Mouse (Mus musculus): ENCODE data around the gene Noxred1. TPM values are rescaled to one million over a fixed set of nuclear protein-coding genes. Genes with fewer than 3 reads are reported as not detected.
A peak's percentile ranks its signal among the peaks of the same experiment; 100 is the strongest.

The Noxred1 gene
- 1.2 and 2.3 TPM in 2 replicates for polyA plus RNA-seq (2014; fragmentation: Nextera tagmentation; extraction: Ambion mirVana)

GRCm38 (mm10) chr12:87238632-87239031 lies at the start of gene Noxred1:
TSS of gene Noxred1 (minus strand) at chr12:87238732.
- Histone ChIP-seq H3K27me3 (ENCODE audit: control insufficient read depth, insufficient read depth, low read length) (no peaks in the 10 kb centered on the region), H3K9ac (replicated peaks; ENCODE audit: low read depth, low read length) (no peak within 1 kb of the TSS), H3K4me1 (ENCODE audit: control insufficient read depth, insufficient read depth, low read length) (no peaks in the 10 kb centered on the region), H3K4me2 (ENCODE audit: low read depth, low read length) (no peak within 1 kb of the TSS), H3K4me3 (ENCODE audit: low read depth, low read length) (no peak within 1 kb of the TSS), H3K9me3 (ENCODE audit: control insufficient read depth, low read length) (no peaks in the 10 kb centered on the region), H3K36me3 (ENCODE audit: control insufficient read depth, insufficient read depth, low read length) (peaks cover 36% of the 10 kb centered on the region), H3K27ac (ENCODE audit: low read depth, low read length) (no peak within 1 kb of the TSS)
- WGBS: 100% methylated on average over 1 of the region's 1 CpGs
- no peak for ATAC-seq (ENCODE audit: low read depth)

GRCm38 (mm10) chr12:87284726-87285125 lies 46.2 kb upstream of the Noxred1 start:
- no peak for ATAC-seq (ENCODE audit: low read depth)
- Histone ChIP-seq H3K4me2 (ENCODE audit: low read depth, low read length) (no peak overlapping the region), H3K27me3 (ENCODE audit: control insufficient read depth, insufficient read depth, low read length) (no peaks in the 10 kb centered on the region), H3K4me3 (ENCODE audit: low read depth, low read length) (no peak overlapping the region), H3K27ac (ENCODE audit: low read depth, low read length) (no peak overlapping the region), H3K4me1 (ENCODE audit: control insufficient read depth, insufficient read depth, low read length) (no peaks in the 10 kb centered on the region), H3K9ac (replicated peaks; ENCODE audit: low read depth, low read length) (no peak overlapping the region), H3K36me3 (ENCODE audit: control insufficient read depth, insufficient read depth, low read length) (no peaks in the 10 kb centered on the region), H3K9me3 (ENCODE audit: control insufficient read depth, low read length) (no peaks in the 10 kb centered on the region)
- WGBS: 90% methylated on average over 5 of the region's 5 CpGs

GRCm38 (mm10) chr12:87284268-87284667 lies 45.7 kb upstream of the Noxred1 start:
- 81% methylated on average over 4 of the region's 4 CpGs for WGBS
- Histone ChIP-seq H3K4me3 (ENCODE audit: low read depth, low read length) (no peak overlapping the region), H3K27ac (ENCODE audit: low read depth, low read length) (no peak overlapping the region), H3K9ac (replicated peaks; ENCODE audit: low read depth, low read length) (no peak overlapping the region), H3K36me3 (ENCODE audit: control insufficient read depth, insufficient read depth, low read length) (no peaks in the 10 kb centered on the region), H3K4me2 (ENCODE audit: low read depth, low read length) (no peak overlapping the region), H3K9me3 (ENCODE audit: control insufficient read depth, low read length) (no peaks in the 10 kb centered on the region), H3K27me3 (ENCODE audit: control insufficient read depth, insufficient read depth, low read length) (no peaks in the 10 kb centered on the region), H3K4me1 (ENCODE audit: control insufficient read depth, insufficient read depth, low read length) (no peaks in the 10 kb centered on the region)
- ATAC-seq (ENCODE audit: low read depth): no peak

- Histone ChIP-seq H3K27ac (ENCODE audit: low read depth, low read length) (no peak overlapping the region), H3K4me1 (ENCODE audit: control insufficient read depth, insufficient read depth, low read length) (no peaks in the 10 kb centered on the region), H3K9me3 (ENCODE audit: control insufficient read depth, low read length) (no peaks in the 10 kb centered on the region), H3K9ac (replicated peaks; ENCODE audit: low read depth, low read length) (no peak overlapping the region), H3K36me3 (ENCODE audit: control insufficient read depth, insufficient read depth, low read length) (no peaks in the 10 kb centered on the region), H3K4me2 (ENCODE audit: low read depth, low read length) (no peak overlapping the region), H3K27me3 (ENCODE audit: control insufficient read depth, insufficient read depth, low read length) (no peaks in the 10 kb centered on the region), H3K4me3 (ENCODE audit: low read depth, low read length) (no peak overlapping the region)
- 74% methylated on average over 7 of the region's 7 CpGs for WGBS
- ATAC-seq (ENCODE audit: low read depth): no peak
Observed at GRCm38 (mm10) chr12:87283706-87284105, 45.2 kb upstream of the Noxred1 start.

DNA sequence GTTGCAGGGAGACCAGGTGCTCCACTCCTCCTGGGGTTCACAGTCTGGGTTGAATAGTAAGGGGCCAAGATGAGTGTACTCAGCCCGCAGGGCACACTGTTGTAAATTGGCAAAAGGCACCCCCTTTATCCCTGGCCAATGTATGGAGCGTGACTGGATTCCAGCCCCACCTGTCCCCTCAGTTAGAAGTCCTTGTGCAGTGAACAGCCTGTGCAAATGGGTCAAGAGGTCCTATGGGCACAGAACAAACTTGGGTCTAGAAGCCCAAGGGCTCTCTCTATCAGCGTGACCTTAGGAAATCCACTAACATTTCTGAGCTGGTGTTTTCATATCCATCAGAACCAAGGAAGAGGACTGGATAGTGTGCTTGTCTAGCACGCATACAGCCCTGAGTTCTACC lies 44.2 kb upstream of the Noxred1 start:
- H3K36me3 ChIP-seq (ENCODE audit: control insufficient read depth, insufficient read depth, low read length): no peaks in the 10 kb centered on the region
- WGBS: 97% methylated on average over 4 of the region's 4 CpGs
- H3K9ac ChIP-seq (replicated peaks; ENCODE audit: low read depth, low read length): no peak overlapping the region
- ATAC-seq (ENCODE audit: low read depth): no peak
- H3K4me2 ChIP-seq (ENCODE audit: low read depth, low read length): no peak overlapping the region
- H3K27me3 ChIP-seq (ENCODE audit: control insufficient read depth, insufficient read depth, low read length): no peaks in the 10 kb centered on the region
- no peaks in the 10 kb centered on the region for H3K9me3 ChIP-seq (ENCODE audit: control insufficient read depth, low read length)
- no peaks in the 10 kb centered on the region for H3K4me1 ChIP-seq (ENCODE audit: control insufficient read depth, insufficient read depth, low read length)
- no peak overlapping the region for H3K4me3 ChIP-seq (ENCODE audit: low read depth, low read length)
- H3K27ac ChIP-seq (ENCODE audit: low read depth, low read length): no peak overlapping the region

DNA sequence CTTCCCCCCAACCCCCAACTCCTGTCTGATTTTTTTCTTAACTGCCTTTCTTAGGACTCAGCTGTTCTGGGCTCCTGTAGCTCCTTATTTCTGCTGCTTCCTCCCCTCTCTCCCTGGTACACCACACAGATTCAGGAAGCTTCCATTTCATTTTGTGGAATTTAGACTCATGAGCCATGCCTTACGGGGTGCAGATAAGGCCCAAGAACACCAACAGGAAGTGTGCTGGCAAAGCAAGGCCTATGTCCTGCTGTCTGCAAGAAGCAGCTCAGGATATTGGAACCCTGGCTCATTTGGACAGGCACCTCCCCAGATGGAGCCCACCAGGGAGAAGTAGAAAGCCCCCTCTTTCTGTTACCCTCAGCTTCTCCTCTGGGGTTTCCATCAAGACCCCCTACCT lies 43.2 kb upstream of the Noxred1 start:
- WGBS: 88% methylated on average over 1 of the region's 1 CpGs

GRCm38 (mm10) chr12:87279879-87280278 lies 41.3 kb upstream of the Noxred1 start:
- H3K27ac ChIP-seq (ENCODE audit: low read depth, low read length): no peak overlapping the region
- 40% methylated on average over 14 of the region's 14 CpGs for WGBS

More for the DNA sequence above, 43.2 kb upstream of the Noxred1 start:
- H3K4me2 ChIP-seq (ENCODE audit: low read depth, low read length): no peak overlapping the region
- no peaks in the 10 kb centered on the region for H3K9me3 ChIP-seq (ENCODE audit: control insufficient read depth, low read length)
- no peak overlapping the region for H3K27ac ChIP-seq (ENCODE audit: low read depth, low read length)
- H3K9ac ChIP-seq (replicated peaks; ENCODE audit: low read depth, low read length): no peak overlapping the region
- H3K27me3 ChIP-seq (ENCODE audit: control insufficient read depth, insufficient read depth, low read length): no peaks in the 10 kb centered on the region
- ATAC-seq (ENCODE audit: low read depth): no peak
- no peak overlapping the region for H3K4me3 ChIP-seq (ENCODE audit: low read depth, low read length)
- H3K36me3 ChIP-seq (ENCODE audit: control insufficient read depth, insufficient read depth, low read length): no peaks in the 10 kb centered on the region
- H3K4me1 ChIP-seq (ENCODE audit: control insufficient read depth, insufficient read depth, low read length): no peaks in the 10 kb centered on the region

GRCm38 (mm10) chr12:87279350-87279749 lies 40.8 kb upstream of the Noxred1 start:
- no peak for ATAC-seq (ENCODE audit: low read depth)
- WGBS: 59% methylated on average over 3 of the region's 3 CpGs
- Histone ChIP-seq H3K4me1 (ENCODE audit: control insufficient read depth, insufficient read depth, low read length) (no peaks in the 10 kb centered on the region), H3K4me2 (ENCODE audit: low read depth, low read length) (no peak overlapping the region), H3K36me3 (ENCODE audit: control insufficient read depth, insufficient read depth, low read length) (peaks cover 16% of the 10 kb centered on the region), H3K9me3 (ENCODE audit: control insufficient read depth, low read length) (no peaks in the 10 kb centered on the region), H3K4me3 (ENCODE audit: low read depth, low read length) (no peak overlapping the region), H3K27me3 (ENCODE audit: control insufficient read depth, insufficient read depth, low read length) (no peaks in the 10 kb centered on the region), H3K27ac (ENCODE audit: low read depth, low read length) (no peak overlapping the region), H3K9ac (replicated peaks; ENCODE audit: low read depth, low read length) (no peak overlapping the region)

More at GRCm38 (mm10) chr12:87279879-87280278, 41.3 kb upstream of the Noxred1 start:
- Histone ChIP-seq H3K9me3 (ENCODE audit: control insufficient read depth, low read length) (no peaks in the 10 kb centered on the region), H3K4me3 (ENCODE audit: low read depth, low read length) (no peak overlapping the region), H3K4me2 (ENCODE audit: low read depth, low read length) (no peak overlapping the region), H3K9ac (replicated peaks; ENCODE audit: low read depth, low read length) (no peak overlapping the region), H3K4me1 (ENCODE audit: control insufficient read depth, insufficient read depth, low read length) (no peaks in the 10 kb centered on the region), H3K36me3 (ENCODE audit: control insufficient read depth, insufficient read depth, low read length) (peaks cover 11% of the 10 kb centered on the region), H3K27me3 (ENCODE audit: control insufficient read depth, insufficient read depth, low read length) (no peaks in the 10 kb centered on the region)
- 0 out of 2 replicates have a peak, but pooled peaks have one; percentile 21 for ATAC-seq (ENCODE audit: low read depth)

DNA sequence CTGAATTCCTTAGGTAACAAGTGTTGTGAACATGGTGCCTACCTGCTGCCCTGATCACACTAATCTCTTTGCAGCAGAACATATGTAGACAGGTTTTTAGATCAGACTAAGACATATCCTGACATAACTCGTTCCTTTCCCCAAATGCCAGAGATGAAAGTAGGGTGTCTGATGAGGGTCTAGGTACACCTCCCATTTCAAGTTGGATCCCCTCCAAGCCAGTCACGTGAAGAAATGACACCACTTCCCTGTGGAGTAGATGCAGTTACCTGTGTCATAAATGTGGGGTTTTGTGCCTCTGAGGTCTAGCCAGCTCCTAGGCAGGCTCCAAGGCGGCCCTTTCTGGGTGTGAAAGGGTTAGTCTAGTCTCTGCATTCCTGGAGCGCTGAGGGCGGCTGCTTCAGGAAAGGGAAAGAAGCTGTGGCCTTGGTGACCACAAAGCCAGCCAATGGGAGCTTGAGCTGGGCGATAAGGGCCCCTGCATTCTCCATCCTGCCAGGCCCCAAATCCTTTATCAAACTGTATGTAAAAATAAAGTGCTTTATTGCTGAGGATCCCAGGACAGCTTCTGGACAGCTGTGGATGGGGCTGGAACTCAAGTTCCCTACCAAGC lies 39.7 kb upstream of the Noxred1 start:
- no peaks in the 10 kb centered on the region for H3K27me3 ChIP-seq (ENCODE audit: control insufficient read depth, insufficient read depth, low read length)
- H3K4me3 ChIP-seq (ENCODE audit: low read depth, low read length): no peak overlapping the region
- ATAC-seq (ENCODE audit: low read depth): no peak
- H3K27ac ChIP-seq (ENCODE audit: low read depth, low read length): no peak overlapping the region
- WGBS: 30% methylated on average over 6 of the region's 6 CpGs
- H3K36me3 ChIP-seq (ENCODE audit: control insufficient read depth, insufficient read depth, low read length): peaks cover 19% of the 10 kb centered on the region
- H3K4me1 ChIP-seq (ENCODE audit: control insufficient read depth, insufficient read depth, low read length): no peaks in the 10 kb centered on the region
- no peaks in the 10 kb centered on the region for H3K9me3 ChIP-seq (ENCODE audit: control insufficient read depth, low read length)
- H3K9ac ChIP-seq (replicated peaks; ENCODE audit: low read depth, low read length): no peak overlapping the region
- H3K4me2 ChIP-seq (ENCODE audit: low read depth, low read length): no peak overlapping the region
